Mouse (Mus musculus) midbrain, embryonic 12.5 days (tissue): ENCODE results near the gene Cdh13. TPM values are rescaled to one million over a fixed set of nuclear protein-coding genes. Genes with fewer than 3 reads are reported as not detected.

Source experiments
- ATAC-seq: fragments of 200-750 bp; cut with Nextera tagmentation; 2 replicates; pipeline ENCODE4 v1.8.0; 2017; ENCODE audit warnings: low read depth, moderate TSS enrichment, moderate library complexity; ENCODE audit not compliant: low FRiP score
- H3K27ac ChIP-seq: fragments of 300-500 bp; sonication (generic); replicated peaks from 2 replicates; pipeline ENCODE4 v1.5.1; 2016; ENCODE audit warnings: mild to moderate bottlenecking
- H3K27me3 ChIP-seq: fragments of 300-500 bp; sonication (generic); 2 replicates; pipeline ENCODE4 v1.6.1; 2016; ENCODE audit warnings: mild to moderate bottlenecking
- H3K36me3 ChIP-seq: fragments of 300-500 bp; sonication (generic); 2 replicates; pipeline ENCODE4 v1.6.1; 2016
- H3K4me1 ChIP-seq: fragments of 300-500 bp; sonication (generic); 2 replicates; pipeline ENCODE4 v1.6.1; 2016
- H3K4me2 ChIP-seq: fragments of 300-500 bp; sonication (generic); replicated peaks from 2 replicates; pipeline ENCODE4 v1.6.1; 2016; ENCODE audit warnings: mild to moderate bottlenecking, moderate library complexity
- H3K4me3 ChIP-seq: fragments of 300-500 bp; sonication (generic); 2 replicates; pipeline ENCODE4 v1.5.1; 2016; ENCODE audit warnings: mild to moderate bottlenecking
- H3K9ac ChIP-seq: fragments of 300-500 bp; sonication (generic); replicated peaks from 2 replicates; pipeline ENCODE4 v1.6.1; 2016; ENCODE audit warnings: mild to moderate bottlenecking, moderate library complexity
- H3K9me3 ChIP-seq: fragments of 300-500 bp; sonication (generic); 2 replicates; pipeline ENCODE4 v1.6.1; 2016; ENCODE audit warnings: mild to moderate bottlenecking
- WGBS: fragments of 180-500 bp; shearing (Covaris S2); methylation state at CpG from one replicate; pipeline ENCODE4 v1.1.7; 2016; 5-methylcytosine and 5-hydroxymethylcytosine counted together
- polyA plus RNA-seq: library from polyadenylated mRNA; unstranded; fragments of >200 nt; fragmentation: Nextera tagmentation; extraction: Ambion mirVana; gene quantifications from 2 replicates; pipeline ENCODE4 v1.2.1, GENCODE M21; 2016

Cdh13 gene
- polyA plus RNA-seq, 1 experiment from 2014 or later = 18.8 TPM

DNA sequence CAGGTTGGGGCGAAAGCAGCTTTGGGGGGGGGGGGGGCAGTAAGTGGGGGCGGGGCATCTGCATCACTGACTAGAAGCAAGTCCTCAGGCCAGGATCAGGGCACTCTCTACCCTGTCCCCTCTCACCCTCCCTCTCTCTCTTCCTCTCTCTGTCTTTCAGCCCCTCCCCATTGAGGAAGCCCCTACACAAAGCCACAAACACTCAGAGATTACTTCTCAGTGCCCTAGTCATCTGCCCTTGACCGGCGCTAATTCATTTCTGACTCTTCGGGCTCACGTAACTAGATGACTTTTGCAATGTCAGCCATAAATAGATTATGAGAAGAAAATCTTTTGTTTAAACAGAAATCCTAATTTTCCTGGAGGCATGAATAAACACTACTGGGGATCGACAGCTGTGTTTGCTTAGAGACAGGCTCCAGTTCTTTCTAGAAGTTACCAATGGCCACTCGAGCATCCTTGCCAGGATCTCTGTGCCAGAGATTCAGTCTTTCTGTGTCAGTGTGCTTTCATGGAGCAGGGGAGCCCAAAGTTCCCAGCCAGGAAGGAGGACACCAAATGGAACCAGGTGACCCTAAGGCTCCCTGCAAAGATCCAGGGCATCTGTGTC lies 1077.3 kb downstream of the Cdh13 start:
- 76% methylated on average over 7 of the region's 8 CpGs for WGBS
- Histone ChIP-seq H3K9ac (no peak overlapping the region), H3K4me2 (no peak overlapping the region), H3K4me3 (no peak overlapping the region), H3K27ac (no peak overlapping the region), H3K36me3 (no peaks in the 10 kb centered on the region), H3K9me3 (no peaks in the 10 kb centered on the region), H3K27me3 (no peaks in the 10 kb centered on the region), H3K4me1 (no peaks in the 10 kb centered on the region)
- no peak for ATAC-seq
